15 mouse cellular contexts compared by ENCODE assay signal in genomic region chr13:113595219-113595618, GRCm38 (mm10). TPM values are rescaled to one million over a fixed set of nuclear protein-coding genes. Genes with fewer than 3 reads are reported as not detected.
DNase-seq lines count a peak whose midpoint lies in the region; ATAC-seq lines count a peak whose summit lies in the region.
"Had no signal": no experiment of that assay in that cellular context is flagged by ENCODE, and none has a peak within 500 bp of the region (broad histone marks: within the 10 kb centered on the region; RNA-seq: fewer than 3 reads in every experiment).

No protein-coding gene starts in this region.

- H3K4me3 ChIP-seq in heart, embryonic 10.5 days = no peak overlapping the region
- H3K4me3 ChIP-seq in neural tube, embryonic 14.5 days (ENCODE audit: low read depth, low read length) = no peak overlapping the region
- no peak overlapping the region for H3K4me3 ChIP-seq in neural tube, embryonic 15.5 days (replicated peaks)
- H3K4me3 ChIP-seq in hindbrain, embryonic 15.5 days = no peak overlapping the region
- H3K4me3 ChIP-seq: liver, embryonic 15.5 days had no signal

- peak overlapping the region; percentile 12; the same call in 1 of the 2 replicates for H3K27ac ChIP-seq in heart, embryonic 10.5 days
- no peak overlapping the region for H3K27ac ChIP-seq in neural tube, embryonic 14.5 days (ENCODE audit: low read depth, low read length)
- H3K27ac ChIP-seq in neural tube, embryonic 15.5 days (replicated peaks) = no peak overlapping the region
- no peak overlapping the region for H3K27ac ChIP-seq in hindbrain, embryonic 15.5 days (replicated peaks)
- H3K27ac ChIP-seq: liver, embryonic 15.5 days had no signal

- peaks cover 32% of the 10 kb centered on the region for H3K36me3 ChIP-seq in heart, embryonic 10.5 days
- no peaks in the 10 kb centered on the region for H3K36me3 ChIP-seq in neural tube, embryonic 14.5 days (ENCODE audit: control insufficient read depth, insufficient read depth, low read length)
- peaks cover 7% of the 10 kb centered on the region; the same call in 1 of the 2 replicates for H3K36me3 ChIP-seq in neural tube, embryonic 15.5 days
- H3K36me3 ChIP-seq in hindbrain, embryonic 15.5 days = peaks cover 17% of the 10 kb centered on the region; the same call in 1 of the 2 replicates

- H3K4me1 ChIP-seq in heart, embryonic 10.5 days = peaks cover 42% of the 10 kb centered on the region
- H3K4me1 ChIP-seq in neural tube, embryonic 14.5 days (ENCODE audit: control insufficient read depth, insufficient read depth, low read length) = peaks cover 9% of the 10 kb centered on the region; the same call in 1 of the 2 replicates
- peaks cover 36% of the 10 kb centered on the region for H3K4me1 ChIP-seq in neural tube, embryonic 15.5 days
- peaks cover 28% of the 10 kb centered on the region for H3K4me1 ChIP-seq in hindbrain, embryonic 15.5 days (replicated peaks)

- no peaks in the 10 kb centered on the region for H3K9me3 ChIP-seq in heart, embryonic 10.5 days
- H3K9me3 ChIP-seq in neural tube, embryonic 14.5 days (ENCODE audit: control insufficient read depth, low read length) = no peaks in the 10 kb centered on the region
- no peaks in the 10 kb centered on the region for H3K9me3 ChIP-seq in neural tube, embryonic 15.5 days (replicated peaks)
- H3K9me3 ChIP-seq in hindbrain, embryonic 15.5 days = no peaks in the 10 kb centered on the region
- H3K9me3 ChIP-seq: liver, embryonic 15.5 days had no signal

- H3K4me2 ChIP-seq in neural tube, embryonic 14.5 days (ENCODE audit: low read depth, low read length) = no peak overlapping the region
- H3K4me2 ChIP-seq in neural tube, embryonic 15.5 days = no peak overlapping the region
- H3K4me2 ChIP-seq in hindbrain, embryonic 15.5 days = no peak overlapping the region
- H3K4me2 ChIP-seq: liver, embryonic 15.5 days had no signal

- H3K27me3 ChIP-seq in heart, embryonic 10.5 days (ENCODE audit: insufficient read depth, poor library complexity, severe bottlenecking) = no peaks in the 10 kb centered on the region
- no peaks in the 10 kb centered on the region for H3K27me3 ChIP-seq in neural tube, embryonic 14.5 days (ENCODE audit: control insufficient read depth, insufficient read depth, low read length)
- H3K27me3 ChIP-seq in neural tube, embryonic 15.5 days (replicated peaks) = no peaks in the 10 kb centered on the region
- no peaks in the 10 kb centered on the region for H3K27me3 ChIP-seq in hindbrain, embryonic 15.5 days
- H3K27me3 ChIP-seq: CH12.LX; liver, embryonic 15.5 days; Patski had no signal

- DNase-seq in heart, embryonic 10.5 days (ENCODE audit: low spot score) = no peak
- no peak for DNase-seq in heart, adult 18-20 months
- no peak for DNase-seq in urinary bladder, postnatal 14 days (ENCODE audit: low spot score)
- no peak for DNase-seq in left cerebral cortex, postnatal 25 days (ENCODE audit: low spot score in 2 of 2)
- DNase-seq: adrenal gland, adult 2 months; cerebellum, postnatal 36 days; kidney, adult 11 months; kidney, postnatal 4 days; thymus, postnatal 36 days had no signal

- WGBS in heart, embryonic 10.5 days = 45% methylated on average over 8 of the region's 8 CpGs
- WGBS in neural tube, embryonic 14.5 days = 65% methylated on average over 8 of the region's 8 CpGs
- WGBS in neural tube, embryonic 15.5 days = 63% methylated on average over 8 of the region's 8 CpGs
- WGBS in hindbrain, embryonic 15.5 days = 50% methylated on average over 8 of the region's 8 CpGs

- intact Hi-C loops in left cerebral cortex, postnatal 25 days (cut with DNase I) = no loop called here

- no peak overlapping the region for H3K9ac ChIP-seq in neural tube, embryonic 14.5 days (replicated peaks; ENCODE audit: low read depth, low read length)
- no peak overlapping the region for H3K9ac ChIP-seq in neural tube, embryonic 15.5 days (replicated peaks)
- H3K9ac ChIP-seq in hindbrain, embryonic 15.5 days = no peak overlapping the region
- H3K9ac ChIP-seq: liver, embryonic 15.5 days had no signal

- peak; percentile 47; the same call in 1 of the 2 replicates for ATAC-seq in neural tube, embryonic 14.5 days (ENCODE audit: low read depth)
- no peak for ATAC-seq in neural tube, embryonic 15.5 days (ENCODE audit: low FRiP score)
- ATAC-seq in hindbrain, embryonic 15.5 days (ENCODE audit: low FRiP score, low read depth) = peak; percentile 47; the same call in 1 of the 2 replicates
- ATAC-seq: Patski had no signal

RNA-seq across cellular contexts. Expression of gene Snx18, which starts 23.1 kb away (rescaled TPM):
- 18.0 and 22.4 TPM in 2 replicates for polyA plus RNA-seq in heart, embryonic 10.5 days (2016; fragmentation: Nextera tagmentation; extraction: Ambion mirVana)
- 10 to 100 TPM; 20.2 to 20.4 TPM for total RNA-seq in heart, adult 18-20 months (2021)
- polyA plus RNA-seq in neural tube, embryonic 14.5 days (2014; fragmentation: Nextera tagmentation; extraction: Ambion mirVana) = 10.9 and 17.1 TPM in 2 replicates
- polyA plus RNA-seq in neural tube, embryonic 15.5 days (2015; fragmentation: Nextera tagmentation; extraction: Ambion mirVana) = 9.9 and 12.3 TPM in 2 replicates
- polyA plus RNA-seq in hindbrain, embryonic 15.5 days (2015; fragmentation: Nextera tagmentation; extraction: Ambion mirVana) = 11.3 and 12.0 TPM in 2 replicates
- total RNA-seq in left cerebral cortex, postnatal 25 days (2021) = 10 to 100 TPM; 21.4 to 25.7 TPM
